Mouse (Mus musculus) intestine, embryonic 14.5 days (tissue): Measurements from ENCODE around the gene Ppa2. TPM values are rescaled to one million over a fixed set of nuclear protein-coding genes. Genes with fewer than 3 reads are reported as not detected.

Experiments
- ATAC-seq: fragments of 200-750 bp; cut with Nextera tagmentation; replicated peaks from 2 replicates; pipeline ENCODE4 v1.8.0; 2017; ENCODE audit warnings: low read depth, moderate number of reproducible peaks, moderate TSS enrichment, moderate library complexity; ENCODE audit not compliant: low FRiP score, low TSS enrichment
- DNase-seq: peaks from one replicate; pipeline ENCODE4 v3.0.0-alpha.2; 2018; ENCODE audit warnings: low spot score
- H3K27ac ChIP-seq: fragments of 300-500 bp; sonication (generic); 2 replicates; pipeline ENCODE4 v1.5.1; 2014; ENCODE audit warnings: low read depth, mild to moderate bottlenecking, control low read depth
- H3K27me3 ChIP-seq: fragments of 300-500 bp; sonication (generic); replicated peaks from 2 replicates; pipeline ENCODE4 v1.6.1; 2014; ENCODE audit warnings: low read length, control low read depth; ENCODE audit not compliant: control insufficient read depth, insufficient read depth
- H3K36me3 ChIP-seq: fragments of 300-500 bp; sonication (generic); 2 replicates; pipeline ENCODE4 v1.6.1; 2014; ENCODE audit warnings: low read length, control low read depth; ENCODE audit not compliant: control insufficient read depth, insufficient read depth
- H3K4me1 ChIP-seq: fragments of 300-500 bp; sonication (generic); replicated peaks from 2 replicates; pipeline ENCODE4 v1.6.1; 2014; ENCODE audit warnings: low read length, control low read depth, mixed read lengths; ENCODE audit not compliant: control insufficient read depth, insufficient read depth
- H3K4me2 ChIP-seq: fragments of 300-500 bp; sonication (generic); 2 replicates; pipeline ENCODE4 v1.6.1; 2014; ENCODE audit warnings: low read length
- H3K4me3 ChIP-seq: fragments of 300-500 bp; sonication (generic); 2 replicates; pipeline ENCODE4 v1.5.1; 2014; ENCODE audit warnings: low read depth, low read length, control low read depth, mixed read lengths
- H3K9ac ChIP-seq: fragments of 300-500 bp; sonication (generic); 2 replicates; pipeline ENCODE4 v1.6.1; 2014; ENCODE audit warnings: mild to moderate bottlenecking, low read length
- H3K9me3 ChIP-seq: fragments of 300-500 bp; sonication (generic); 2 replicates; pipeline ENCODE4 v1.6.1; 2016; ENCODE audit warnings: low read length, control low read depth; ENCODE audit not compliant: control insufficient read depth
- WGBS: fragments of 180-500 bp; shearing (Covaris S2); extraction: QIAGEN DNeasy Blood & Tissue Kit; methylation state at CpG from one replicate; pipeline ENCODE4 v1.1.7; 2014; 5-methylcytosine and 5-hydroxymethylcytosine counted together
- polyA plus RNA-seq: library from polyadenylated mRNA; unstranded; fragments of >200 nt; fragmentation: Nextera tagmentation; extraction: Ambion mirVana; gene quantifications from 2 replicates; pipeline ENCODE4 v1.2.1, GENCODE M21; 2014

Ppa2 gene
- polyA plus RNA-seq, 1 experiment from 2014 or later = 113 TPM

GRCm38 (mm10) chr3:133312331-133312730, 2.4 kb downstream of the Ppa2 start:
- Histone ChIP-seq H3K4me2 (no peak overlapping the region), H3K9me3 (0 out of 2 replicates have a peak, but pooled peaks cover 8% of the 10 kb centered on the region), H3K27me3 (no peaks in the 10 kb centered on the region), H3K4me1 (no peaks in the 10 kb centered on the region), H3K27ac (no peak overlapping the region), H3K4me3 (no peak overlapping the region), H3K9ac (no peak overlapping the region), H3K36me3 (no peaks in the 10 kb centered on the region)
- ATAC-seq (no peak), DNase-seq (no peak)
- WGBS = 60% methylated on average over 3 of the region's 3 CpGs

GRCm38 (mm10) chr3:133312850-133313249, 2.9 kb downstream of the Ppa2 start:
- H3K36me3 ChIP-seq = no peaks in the 10 kb centered on the region
- no peak for ATAC-seq

GRCm38 (mm10) chr3:133313491-133314199, 3.7 kb downstream of the Ppa2 start:
- 0 out of 2 replicates have a peak, but pooled peaks cover 5% of the 10 kb centered on the region for H3K9me3 ChIP-seq
- H3K27me3 ChIP-seq = no peaks in the 10 kb centered on the region
- H3K4me1 ChIP-seq = no peaks in the 10 kb centered on the region
- H3K9ac ChIP-seq = no peak overlapping the region
- ATAC-seq (no peak), DNase-seq (no peak)
- H3K36me3 ChIP-seq = no peaks in the 10 kb centered on the region
- H3K27ac ChIP-seq = no peak overlapping the region
- 93% methylated on average over 3 of the region's 3 CpGs for WGBS
- no peak overlapping the region for H3K4me3 ChIP-seq
- H3K4me2 ChIP-seq = no peak overlapping the region

More at GRCm38 (mm10) chr3:133312850-133313249, 2.9 kb downstream of the Ppa2 start:
- Histone ChIP-seq H3K9me3 (0 out of 2 replicates have a peak, but pooled peaks cover 8% of the 10 kb centered on the region), H3K9ac (no peak overlapping the region), H3K27me3 (no peaks in the 10 kb centered on the region), H3K4me3 (no peak overlapping the region), H3K4me1 (no peaks in the 10 kb centered on the region), H3K27ac (no peak overlapping the region), H3K4me2 (no peak overlapping the region)
- WGBS = 89% methylated on average over 6 of the region's 6 CpGs
- no peak for DNase-seq

- no peak overlapping the region for H3K4me2 ChIP-seq
- H3K4me3 ChIP-seq = no peak overlapping the region
- ATAC-seq (no peak), DNase-seq (peak; percentile 82)
- no peaks in the 10 kb centered on the region for H3K9me3 ChIP-seq
- no peaks in the 10 kb centered on the region for H3K36me3 ChIP-seq
- H3K4me1 ChIP-seq = no peaks in the 10 kb centered on the region
- 40% methylated on average over 6 of the region's 6 CpGs for WGBS
- no peak overlapping the region for H3K9ac ChIP-seq
- H3K27ac ChIP-seq = no peak overlapping the region
- no peaks in the 10 kb centered on the region for H3K27me3 ChIP-seq
Observed at GRCm38 (mm10) chr3:133314475-133314874, 4.6 kb downstream of the Ppa2 start.

GRCm38 (mm10) chr3:133315011-133315410, 5.1 kb downstream of the Ppa2 start:
- no peaks in the 10 kb centered on the region for H3K36me3 ChIP-seq
- H3K27ac ChIP-seq = no peak overlapping the region
- H3K4me1 ChIP-seq = no peaks in the 10 kb centered on the region
- WGBS = 95% methylated on average over 14 of the region's 14 CpGs
- no peaks in the 10 kb centered on the region for H3K9me3 ChIP-seq
- no peaks in the 10 kb centered on the region for H3K27me3 ChIP-seq
- ATAC-seq (no peak), DNase-seq (no peak)
- no peak overlapping the region for H3K4me3 ChIP-seq
- no peak overlapping the region for H3K4me2 ChIP-seq
- no peak overlapping the region for H3K9ac ChIP-seq

GRCm38 (mm10) chr3:133315647-133316046, 5.7 kb downstream of the Ppa2 start:
- Histone ChIP-seq H3K4me3 (no peak overlapping the region), H3K9me3 (no peaks in the 10 kb centered on the region), H3K4me1 (no peaks in the 10 kb centered on the region), H3K27me3 (no peaks in the 10 kb centered on the region), H3K9ac (no peak overlapping the region), H3K27ac (no peak overlapping the region), H3K4me2 (no peak overlapping the region), H3K36me3 (no peaks in the 10 kb centered on the region)
- DNase-seq (no peak), ATAC-seq (no peak)
- 91% methylated on average over 8 of the region's 8 CpGs for WGBS

- H3K4me1 ChIP-seq = no peaks in the 10 kb centered on the region
- DNase-seq (peak; percentile 31), ATAC-seq (no peak)
- no peaks in the 10 kb centered on the region for H3K9me3 ChIP-seq
- 92% methylated on average over 4 of the region's 4 CpGs for WGBS
- no peak overlapping the region for H3K4me3 ChIP-seq
- H3K4me2 ChIP-seq = no peak overlapping the region
- no peaks in the 10 kb centered on the region; the same call in 1 of the 2 replicates for H3K36me3 ChIP-seq
- H3K27ac ChIP-seq = no peak overlapping the region
- no peak overlapping the region for H3K9ac ChIP-seq
- no peaks in the 10 kb centered on the region for H3K27me3 ChIP-seq
Observed at GRCm38 (mm10) chr3:133317845-133318244, 7.9 kb downstream of the Ppa2 start.

GRCm38 (mm10) chr3:133318596-133318995, 8.7 kb downstream of the Ppa2 start:
- Histone ChIP-seq H3K9me3 (no peaks in the 10 kb centered on the region), H3K4me2 (no peak overlapping the region), H3K4me1 (no peaks in the 10 kb centered on the region), H3K9ac (no peak overlapping the region), H3K27me3 (no peaks in the 10 kb centered on the region), H3K4me3 (no peak overlapping the region), H3K27ac (no peak overlapping the region), H3K36me3 (no peaks in the 10 kb centered on the region; the same call in 1 of the 2 replicates)
- DNase-seq (peak; percentile 50), ATAC-seq (no peak)
- WGBS = 48% methylated on average over 15 of the region's 15 CpGs

GRCm38 (mm10) chr3:133319795-133320194, 9.9 kb downstream of the Ppa2 start:
- H3K9ac ChIP-seq = no peak overlapping the region
- DNase-seq = no peak
- peaks cover 6% of the 10 kb centered on the region; the same call in 1 of the 2 replicates for H3K36me3 ChIP-seq
- 86% methylated on average over 7 of the region's 7 CpGs for WGBS
- H3K27me3 ChIP-seq = no peaks in the 10 kb centered on the region
- no peaks in the 10 kb centered on the region for H3K4me1 ChIP-seq
- no peaks in the 10 kb centered on the region for H3K9me3 ChIP-seq
- no peak overlapping the region for H3K4me2 ChIP-seq
- H3K27ac ChIP-seq = no peak overlapping the region
- no peak overlapping the region for H3K4me3 ChIP-seq
- no peak for ATAC-seq
